ENCODE assay signal across 18 mouse cellular contexts in genomic region chr14:11232086-11232485, GRCm38 (mm10).
"Had no signal": no experiment of that assay in that cellular context is flagged by ENCODE, and none has a peak within 500 bp of the region (broad histone marks: within the 10 kb centered on the region; RNA-seq: fewer than 3 reads in every experiment).

No protein-coding gene starts in this region.

- H3K27ac ChIP-seq: lung, embryonic 15.5 days; macrophage; midbrain, embryonic 13.5 days; midbrain, embryonic 15.5 days; neural tube, embryonic 12.5 days had no signal

- H3K27me3 ChIP-seq: lung, embryonic 15.5 days; megakaryocyte, embryonic 14.5 days; midbrain, embryonic 13.5 days; midbrain, embryonic 15.5 days; neural tube, embryonic 12.5 days had no signal

- H3K4me1 ChIP-seq: lung, embryonic 15.5 days; megakaryocyte, embryonic 14.5 days; midbrain, embryonic 13.5 days; midbrain, embryonic 15.5 days; neural tube, embryonic 12.5 days had no signal

- H3K36me3 ChIP-seq: lung, embryonic 15.5 days; midbrain, embryonic 13.5 days; midbrain, embryonic 15.5 days; neural tube, embryonic 12.5 days had no signal

- H3K9me3 ChIP-seq: lung, embryonic 15.5 days; midbrain, embryonic 13.5 days; midbrain, embryonic 15.5 days; neural tube, embryonic 12.5 days had no signal

- H3K4me3 ChIP-seq: lung, embryonic 15.5 days; megakaryocyte, embryonic 14.5 days; midbrain, embryonic 13.5 days; midbrain, embryonic 15.5 days; neural tube, embryonic 12.5 days had no signal

- DNase-seq: liver, postnatal 0 days; lung, adult 2 months; lung, postnatal 14 days; lung, postnatal 36 days; retina, postnatal 1 day; right cerebral cortex, adult 18-20 months; right cerebral cortex, postnatal 25 days; right cerebral cortex, postnatal 4 days; spleen, adult 18-20 months; thymus, adult 18-20 months; thymus, postnatal 14 days; thymus, postnatal 36 days had no signal
